Mouse (Mus musculus): Measurements from ENCODE around the gene Vgll4.
A peak's percentile ranks its signal among the peaks of the same experiment; 100 is the strongest.

The Vgll4 gene

DNA sequence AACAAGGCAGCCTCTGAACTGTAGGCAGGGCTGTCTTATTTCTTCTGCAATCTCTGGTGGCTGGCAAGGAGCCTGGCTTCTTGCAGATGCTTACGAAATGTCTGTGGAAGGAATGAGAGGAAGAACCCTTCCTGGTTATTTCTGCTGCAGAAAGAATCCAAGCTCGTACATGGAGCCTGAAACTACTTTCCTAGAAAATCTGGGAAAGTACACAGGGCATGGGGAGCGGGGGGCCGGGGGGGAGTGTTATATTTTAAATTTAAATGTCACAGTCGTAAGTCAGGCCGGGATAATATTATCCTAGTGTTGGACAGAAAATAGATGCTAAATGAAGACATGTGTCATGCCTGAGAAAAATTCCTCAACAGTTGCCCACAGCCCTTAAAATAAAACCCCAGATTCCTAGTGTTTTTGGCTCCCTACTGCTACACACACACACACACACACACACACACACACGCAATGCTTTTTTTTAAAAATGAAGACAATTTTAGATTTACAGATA is 7.2 kb upstream of the Vgll4 start:
- peak; percentile 66 for DNase-seq (ENCODE audit: extremely low read depth, insufficient read length, low spot score)

DNA sequence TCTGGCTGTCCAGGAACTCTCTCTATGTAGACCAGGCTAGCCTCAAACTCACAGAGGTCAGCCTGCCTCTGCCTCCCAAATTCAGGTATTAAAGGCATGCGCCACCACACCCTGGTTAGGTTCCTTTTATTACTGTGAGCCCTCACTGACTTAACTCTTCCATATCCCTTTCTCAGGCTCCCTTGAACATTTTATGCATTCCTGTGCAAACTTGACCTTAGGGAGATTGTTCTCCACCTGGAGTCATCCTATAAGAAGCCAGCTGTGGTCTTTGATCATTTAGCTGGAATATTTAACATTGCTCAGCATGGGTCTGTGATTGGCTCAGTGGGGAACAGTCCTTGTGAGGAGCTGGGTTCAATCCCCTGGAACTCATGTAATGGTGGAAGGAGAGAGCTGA is 4.5 kb upstream of the Vgll4 start:
- no peak for DNase-seq (ENCODE audit: extremely low read depth, insufficient read length, low spot score)

DNA sequence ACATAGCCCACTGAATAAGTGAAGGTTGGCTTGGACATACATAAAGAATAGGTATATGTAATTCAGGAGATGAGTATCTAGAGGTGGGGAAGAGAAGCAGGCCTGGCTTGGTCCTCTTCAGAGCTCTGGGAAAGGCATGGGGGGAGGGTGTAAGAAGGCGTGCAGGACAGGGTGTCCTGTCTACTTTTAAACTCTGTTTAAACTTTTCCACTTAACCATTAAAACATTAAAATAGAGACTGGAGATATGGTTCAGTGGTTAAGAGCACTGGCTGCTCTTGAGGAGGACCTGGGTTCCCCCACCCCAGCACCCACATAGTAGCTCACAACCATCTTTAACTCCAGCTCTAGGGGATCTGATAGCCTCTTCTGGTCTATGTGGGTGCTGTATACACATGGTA is 3.2 kb upstream of the Vgll4 start:
- no peak for DNase-seq (ENCODE audit: extremely low read depth, insufficient read length, low spot score)

DNA sequence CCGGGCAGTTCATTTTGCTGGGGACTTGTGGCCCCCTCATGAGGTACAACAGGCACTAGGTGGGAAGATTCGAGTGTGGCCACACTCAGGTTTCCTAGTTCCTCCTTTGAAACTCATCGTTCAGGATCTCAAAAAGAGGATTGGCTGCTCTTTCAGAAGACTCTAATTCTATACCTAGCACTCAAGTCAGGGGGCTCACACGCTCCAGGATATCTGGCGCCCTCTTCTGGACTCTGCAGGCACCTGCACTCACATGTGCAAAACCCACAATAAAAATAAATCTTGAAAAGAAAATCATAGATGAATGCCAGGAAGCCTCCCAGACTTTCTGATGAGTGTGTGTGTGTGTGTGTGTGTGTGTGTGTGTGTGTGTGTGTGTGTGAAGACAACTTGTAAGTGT is 1.1 kb upstream of the Vgll4 start:
- DNase-seq (ENCODE audit: extremely low read depth, insufficient read length, low spot score) = peak; percentile 41

DNA sequence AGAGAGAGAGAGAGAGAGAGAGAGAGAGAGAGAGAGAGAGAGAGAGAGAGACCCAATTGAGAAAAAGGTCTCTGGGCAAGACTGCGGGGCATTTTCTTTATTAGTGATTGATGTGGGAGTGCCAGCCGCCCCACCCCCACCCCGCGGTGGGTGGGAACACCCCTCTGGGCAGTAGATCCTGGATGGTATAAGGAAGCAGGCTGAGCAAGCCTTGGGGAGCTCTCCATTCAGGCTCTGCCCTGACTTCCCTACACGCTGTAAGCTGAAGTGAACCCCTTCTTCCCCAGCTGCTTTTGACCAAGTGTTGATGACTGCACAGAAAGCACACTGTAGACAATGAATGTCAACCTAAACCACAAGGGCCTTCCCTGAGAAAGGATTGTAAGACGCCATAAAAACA is 592 bp upstream of the Vgll4 start:
- peak; percentile 51 for DNase-seq (ENCODE audit: extremely low read depth, insufficient read length, low spot score)

DNA sequence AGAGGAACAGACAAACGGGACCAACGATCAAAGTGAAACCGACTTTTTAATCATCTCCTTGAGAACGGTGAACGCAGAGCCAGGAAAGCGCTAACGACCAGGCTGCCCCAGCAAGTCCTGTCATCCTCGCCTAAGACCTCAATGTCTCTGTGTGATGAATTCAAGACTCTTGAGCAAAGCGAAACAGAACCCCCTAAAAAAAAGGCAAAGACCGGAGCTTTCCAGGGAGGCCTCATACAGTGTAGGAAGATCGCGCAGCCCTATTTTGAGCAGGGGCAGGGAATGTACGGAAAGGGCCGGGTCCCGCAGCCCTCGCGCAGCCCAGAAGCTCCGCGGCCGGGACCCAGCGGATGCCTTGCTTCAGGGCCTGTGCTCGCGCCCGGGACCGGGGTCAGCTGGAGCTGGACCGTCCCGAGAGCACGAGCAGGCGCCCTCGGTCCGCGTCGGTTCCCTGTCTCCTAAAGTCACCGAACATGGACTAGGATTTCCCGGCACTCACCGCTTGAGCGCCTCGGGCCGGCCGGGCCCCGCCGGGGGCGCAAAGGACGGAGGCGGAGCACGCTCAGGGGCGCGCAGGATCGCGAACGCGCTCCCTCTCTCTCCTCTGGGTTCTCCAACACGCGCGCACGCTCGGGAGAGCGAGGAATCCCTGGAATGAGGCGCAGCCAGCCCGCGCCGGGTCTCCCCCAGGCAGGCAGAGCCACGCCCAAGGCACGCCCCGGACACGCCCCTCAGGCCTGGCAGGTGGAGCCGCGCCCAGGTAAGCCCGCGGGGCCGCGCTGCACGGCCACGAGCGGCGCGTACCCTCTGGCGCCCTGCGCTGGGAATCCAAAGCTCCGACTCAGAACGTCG is 1.2 kb downstream of the Vgll4 start:
- DNase-seq (ENCODE audit: extremely low read depth, insufficient read length, low spot score) = peak; percentile 98

DNA sequence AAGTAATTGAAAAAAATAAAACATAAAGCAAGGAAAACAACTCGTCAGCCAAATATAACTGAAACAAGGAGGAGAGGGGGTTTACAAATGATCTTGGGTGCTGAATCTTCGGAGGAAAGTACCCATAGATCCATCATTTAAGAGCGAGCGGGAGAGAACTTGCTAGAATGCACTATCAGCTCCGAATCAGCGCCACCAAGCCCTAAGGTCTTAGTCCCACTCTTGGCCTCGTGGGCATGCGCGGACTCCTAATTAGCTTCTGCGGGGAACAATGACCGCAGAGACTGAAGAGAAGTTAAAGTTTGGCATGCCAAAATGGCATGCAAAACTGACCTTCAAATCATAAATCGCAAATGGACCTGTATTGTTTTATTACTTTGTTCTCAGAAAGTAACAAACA is 2.2 kb downstream of the Vgll4 start:
- peak; percentile 34 for DNase-seq (ENCODE audit: extremely low read depth, insufficient read length, low spot score)

DNA sequence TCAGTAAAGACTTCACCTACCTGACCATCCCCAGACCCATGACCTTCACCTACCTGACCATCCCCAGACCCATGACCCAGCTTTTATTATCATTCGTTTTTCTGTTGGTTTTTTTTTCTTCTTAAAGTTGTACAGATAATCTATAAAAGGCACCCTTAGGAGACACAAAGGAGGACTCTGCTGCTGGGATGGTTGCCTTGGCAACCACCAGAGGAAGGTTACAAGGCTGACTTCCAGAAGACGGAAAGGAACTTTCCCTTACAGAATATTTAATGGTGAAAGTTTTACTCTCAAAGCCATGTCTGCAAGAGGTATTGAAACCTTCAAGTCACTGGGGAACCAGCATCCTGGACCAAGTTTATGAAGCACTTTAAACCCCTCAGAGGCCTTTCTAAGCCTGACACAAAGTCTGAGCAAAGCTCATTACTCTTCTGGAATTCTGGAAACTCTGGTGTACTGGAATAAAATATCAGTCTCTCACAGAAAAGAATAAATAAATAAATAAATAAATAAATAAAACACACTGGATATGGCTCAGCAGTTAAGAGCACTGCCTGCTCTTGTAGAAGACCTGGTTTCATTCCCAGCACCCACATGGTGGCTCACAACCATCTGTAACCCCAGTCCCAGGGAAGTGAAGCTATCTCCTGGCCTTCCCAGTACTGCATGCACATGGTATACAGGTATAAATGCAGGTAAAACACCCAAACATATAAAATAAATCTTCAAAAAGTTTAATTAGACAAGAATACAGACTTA is 3.2 kb downstream of the Vgll4 start:
- DNase-seq (ENCODE audit: extremely low read depth, insufficient read length, low spot score) = no peak

DNA sequence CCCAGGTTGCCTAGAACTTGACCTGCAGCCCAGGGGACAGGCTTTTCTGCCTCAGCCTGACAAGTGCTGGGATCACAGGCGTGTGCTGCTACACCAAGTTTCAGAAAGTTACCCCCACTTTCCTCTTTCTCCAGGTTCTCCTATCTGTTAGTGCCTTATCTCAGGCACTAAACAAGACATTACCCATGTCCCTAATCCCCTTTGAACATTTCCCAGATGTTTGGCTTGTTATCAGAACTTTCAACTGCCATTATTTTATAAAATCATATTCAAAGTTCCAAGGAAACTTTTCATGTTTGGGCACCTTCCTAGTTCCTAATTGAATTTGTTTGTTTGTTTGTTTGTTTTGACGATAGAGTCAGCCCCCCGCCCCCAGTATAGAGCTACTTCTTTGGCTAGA is 4.0 kb downstream of the Vgll4 start:
- no peak for DNase-seq (ENCODE audit: extremely low read depth, insufficient read length, low spot score)

DNA sequence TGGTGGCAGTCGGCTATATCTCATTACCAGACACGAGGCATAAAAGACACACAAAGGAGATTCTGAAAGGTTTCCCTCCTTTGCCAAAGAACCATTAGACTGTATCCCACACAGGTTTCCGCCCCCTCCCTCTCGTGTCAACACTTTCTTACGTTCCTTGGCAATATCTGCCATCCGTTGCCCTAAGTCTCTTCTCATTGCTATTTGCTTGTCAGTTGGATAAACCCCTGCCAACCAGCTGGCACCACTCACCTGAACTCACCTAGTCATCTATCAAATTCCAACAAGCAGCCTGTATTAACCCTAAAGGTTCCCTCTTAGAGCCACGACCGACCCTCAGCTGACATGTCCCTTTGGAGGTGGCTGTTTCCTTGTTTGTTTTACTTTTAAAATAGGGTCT is 4.4 kb downstream of the Vgll4 start:
- no peak for DNase-seq (ENCODE audit: extremely low read depth, insufficient read length, low spot score)

DNA sequence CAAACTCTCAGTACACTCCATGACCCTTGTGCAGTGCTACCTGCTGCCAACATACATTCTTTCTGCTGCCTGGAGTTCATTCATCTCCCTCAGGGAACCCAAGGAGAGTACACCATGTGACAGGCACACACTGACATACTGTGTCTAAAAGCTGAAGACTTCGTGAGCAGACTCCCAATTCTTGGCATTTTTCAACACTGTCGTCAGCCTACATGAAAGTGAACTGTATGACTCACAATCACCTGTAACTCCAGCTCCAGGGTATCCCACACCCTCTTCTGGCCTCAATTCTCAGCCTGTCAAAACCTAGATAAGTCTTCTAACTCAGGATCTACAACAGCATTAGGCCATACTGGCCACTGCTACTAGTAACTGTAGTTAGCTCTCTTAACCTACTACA is 5.6 kb downstream of the Vgll4 start:
- DNase-seq (ENCODE audit: extremely low read depth, insufficient read length, low spot score) = peak; percentile 60

DNA sequence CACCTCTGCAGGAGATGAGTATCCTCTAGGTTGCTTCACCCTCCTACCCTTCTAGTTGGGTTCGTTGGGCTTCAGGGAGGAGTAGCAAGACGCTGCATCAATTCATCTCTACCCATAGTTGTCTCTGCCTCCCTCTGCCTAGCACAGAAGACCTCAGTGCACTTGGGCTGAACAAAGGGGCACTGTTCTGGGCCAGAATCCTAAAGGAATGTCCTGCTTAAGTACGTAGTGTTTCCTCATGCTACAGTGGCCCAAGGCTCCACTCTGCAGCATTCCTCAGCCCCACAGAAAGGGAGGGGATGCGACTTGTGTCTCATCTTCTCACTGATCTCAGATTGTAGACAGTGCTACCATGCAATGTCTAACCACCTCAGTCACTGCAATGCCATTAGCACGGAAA is 6.2 kb downstream of the Vgll4 start:
- DNase-seq (ENCODE audit: extremely low read depth, insufficient read length, low spot score) = peak; percentile 27

DNA sequence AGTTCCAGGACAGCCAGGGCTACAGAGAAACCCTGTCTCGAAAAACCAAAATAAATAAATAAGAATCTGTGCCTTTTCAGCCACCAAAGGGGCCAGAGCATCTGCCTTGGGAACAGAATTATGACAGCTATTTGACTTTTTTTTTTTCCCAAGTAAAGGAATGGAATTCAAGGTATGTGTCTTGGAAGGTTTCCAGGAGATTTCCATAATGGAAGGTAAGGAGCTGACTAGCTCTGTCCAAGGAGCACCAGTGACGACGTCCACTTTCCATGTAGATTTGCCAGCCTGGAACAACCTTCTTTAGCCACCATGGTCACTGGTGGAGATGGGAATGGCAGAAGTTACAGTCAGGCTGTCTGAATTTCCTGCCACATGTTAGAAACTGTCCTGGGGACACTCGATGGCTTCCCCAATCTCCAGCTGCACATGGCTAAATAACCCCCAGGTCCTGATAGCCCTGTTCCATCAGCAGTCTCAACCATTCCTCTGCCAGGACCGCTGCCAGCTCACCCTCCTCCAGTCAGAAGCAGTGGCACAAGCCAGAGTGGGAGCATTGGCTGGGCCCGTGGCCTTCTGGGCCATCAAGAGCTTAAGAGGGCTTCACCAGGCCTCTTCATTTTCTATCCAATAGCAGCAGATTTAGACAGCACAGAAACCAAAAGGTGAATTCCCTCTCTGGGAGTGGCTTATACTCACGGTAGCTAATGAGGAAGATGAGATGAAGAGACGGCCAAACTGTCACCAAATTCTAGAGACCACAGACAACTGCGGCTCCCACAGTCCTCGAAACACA is 8.3 kb downstream of the Vgll4 start:
- DNase-seq (ENCODE audit: extremely low read depth, insufficient read length, low spot score) = peak; percentile 50

DNA sequence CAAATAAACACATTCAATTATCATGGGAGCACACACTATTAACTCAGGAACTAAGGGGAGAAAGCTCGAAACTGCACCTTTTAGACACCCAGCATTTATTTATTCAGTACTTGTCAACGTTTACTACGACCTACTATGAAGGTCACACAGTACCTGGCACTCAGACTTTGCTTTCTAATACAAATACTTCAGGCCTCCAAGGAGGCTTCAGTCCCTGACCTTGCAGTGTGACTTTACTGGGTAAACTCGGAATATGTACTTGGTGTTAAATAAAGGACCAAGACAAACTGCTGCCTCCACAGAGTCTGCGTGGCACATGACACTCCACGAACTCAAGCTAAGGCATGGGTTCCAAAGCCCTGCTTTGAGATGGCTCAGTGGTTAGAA is 10.8 kb downstream of the Vgll4 start:
- no peak for DNase-seq (ENCODE audit: extremely low read depth, insufficient read length, low spot score)

DNA sequence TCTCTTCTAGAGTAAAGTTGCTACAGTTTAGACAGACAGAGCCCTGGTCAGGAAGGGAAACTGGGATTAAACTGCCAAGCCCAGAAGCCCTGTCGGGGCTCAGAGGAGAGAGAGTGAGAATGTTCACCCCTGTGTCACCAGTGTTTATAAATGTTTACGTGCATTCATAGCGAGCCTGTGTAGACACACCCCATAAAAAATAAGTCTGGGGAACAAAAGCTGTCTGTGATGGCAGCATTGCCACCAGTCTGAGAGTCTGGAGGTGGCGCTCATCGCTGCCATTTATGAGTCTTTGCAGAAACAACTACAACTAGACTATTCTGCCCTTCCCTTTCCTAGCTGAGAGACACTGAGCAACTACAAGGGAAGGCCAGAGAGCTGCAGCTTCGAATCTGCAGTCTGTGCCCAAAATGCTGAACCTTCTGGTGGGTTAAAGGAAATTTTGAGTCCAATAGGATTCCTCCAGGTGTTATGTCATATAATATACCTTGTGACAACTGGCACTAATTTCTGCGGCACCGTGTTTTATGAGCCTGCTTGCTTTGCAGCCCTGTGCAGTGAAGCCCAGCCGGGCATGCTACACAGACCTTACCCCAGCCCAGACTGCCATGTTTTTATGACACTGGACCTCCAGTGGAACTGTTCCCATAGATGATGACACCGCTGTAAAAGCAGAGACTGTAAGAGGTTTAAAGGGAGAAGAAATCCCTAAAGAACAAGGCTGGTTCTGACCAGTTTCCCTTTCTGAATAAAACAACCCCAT is 11.4 kb downstream of the Vgll4 start:
- DNase-seq (ENCODE audit: extremely low read depth, insufficient read length, low spot score) = no peak

DNA sequence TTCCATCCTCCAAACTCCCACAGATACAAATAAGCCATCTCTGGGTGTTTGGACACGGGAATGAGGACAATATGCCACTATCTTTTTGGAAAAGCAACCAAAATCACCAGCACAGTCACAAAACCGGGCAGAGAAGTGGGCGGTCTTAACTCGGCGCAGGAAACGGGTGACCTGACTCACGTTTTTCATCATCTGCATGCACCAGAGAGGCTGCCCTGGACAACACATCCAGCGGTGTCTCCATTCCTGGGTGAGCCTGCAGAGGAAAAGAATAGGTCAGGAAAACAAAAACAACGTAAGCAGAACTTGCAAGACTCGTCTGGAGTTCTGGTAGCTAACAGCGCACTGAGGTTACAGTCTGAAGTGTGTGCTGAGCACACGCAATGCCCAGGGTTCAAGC is 12.0 kb downstream of the Vgll4 start:
- no peak for DNase-seq (ENCODE audit: extremely low read depth, insufficient read length, low spot score)

DNA sequence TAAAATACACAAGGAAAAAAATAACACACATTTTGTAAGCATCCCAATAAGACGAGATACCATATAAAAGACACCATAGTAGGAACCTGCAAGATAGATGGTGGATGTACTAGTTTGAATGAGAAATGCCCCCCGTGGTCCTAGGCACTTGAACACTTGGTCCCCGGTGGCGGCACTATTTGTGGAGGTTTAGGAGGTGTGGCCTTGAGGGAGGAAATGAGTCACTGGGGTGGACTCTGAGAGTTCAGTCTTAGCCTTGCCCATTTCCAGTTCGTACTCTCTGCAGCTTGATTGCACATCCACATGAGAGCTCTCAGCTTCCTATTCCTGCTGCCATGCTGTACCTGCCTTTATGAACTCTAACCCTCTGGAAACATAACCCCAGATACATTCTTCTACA is 15.3 kb downstream of the Vgll4 start:
- no peak for DNase-seq (ENCODE audit: extremely low read depth, insufficient read length, low spot score)

DNA sequence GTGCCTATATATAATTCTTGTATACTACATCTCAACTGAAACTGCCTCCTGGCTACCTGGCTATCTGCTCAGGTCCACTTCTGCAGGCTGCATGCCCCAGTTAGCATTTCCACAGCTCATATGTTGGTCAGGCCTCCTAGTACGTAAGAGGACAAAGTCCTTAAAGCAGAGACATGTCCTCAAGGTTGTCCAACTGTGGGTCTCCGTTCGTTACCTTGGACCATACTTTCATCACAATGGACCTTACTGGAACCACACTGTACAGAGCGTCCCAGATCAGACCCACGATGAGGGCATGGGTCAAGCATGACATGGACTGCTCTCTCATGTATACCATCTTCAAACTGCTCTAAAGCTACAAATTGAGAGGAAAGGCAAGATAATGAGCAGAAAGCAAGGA is 16.2 kb downstream of the Vgll4 start:
- no peak for DNase-seq (ENCODE audit: extremely low read depth, insufficient read length, low spot score)

DNA sequence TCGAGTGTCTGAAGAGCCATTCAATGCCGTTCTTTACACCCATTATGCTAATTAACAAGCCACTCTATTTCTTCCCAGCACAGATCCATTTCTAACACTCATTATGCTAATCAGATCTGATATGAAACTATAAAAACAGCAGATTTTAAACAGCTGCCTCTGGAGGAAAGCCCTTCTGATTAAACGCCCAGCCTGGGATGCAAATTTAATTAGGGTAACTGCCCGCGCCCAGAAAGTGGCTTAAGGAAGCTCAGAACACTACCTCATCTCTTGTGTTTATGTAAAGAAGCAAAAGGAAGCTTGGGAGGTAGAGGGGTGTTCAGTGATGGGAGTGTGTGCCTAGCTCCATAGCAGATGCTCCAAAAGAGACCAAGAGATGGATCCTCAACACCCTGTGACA is 17.4 kb downstream of the Vgll4 start:
- DNase-seq (ENCODE audit: extremely low read depth, insufficient read length, low spot score) = no peak
